Mouse (Mus musculus) bone marrow macrophage, adult 2 months (primary cell): ENCODE data around the gene Tlr13. TPM values are rescaled to one million over a fixed set of nuclear protein-coding genes. Genes with fewer than 3 reads are reported as not detected.

Experiments used
- H3K27ac ChIP-seq: 2 replicates; pipeline ENCODE4 v1.5.1; 2012; ENCODE audit warnings: low read depth, low read length; ENCODE audit not compliant: insufficient read depth
- H3K4me1 ChIP-seq: 2 replicates; pipeline ENCODE4 v1.6.1; 2012; ENCODE audit warnings: low read length; ENCODE audit not compliant: control insufficient read depth, insufficient read depth
- H3K4me3 ChIP-seq: 2 replicates; pipeline ENCODE4 v1.5.1; 2012; ENCODE audit warnings: mild to moderate bottlenecking, low read length, moderate library complexity; ENCODE audit not compliant: insufficient read depth
- CTCF ChIP-seq: IDR thresholded peaks from 2 replicates; pipeline ENCODE4 v1.5.1; 2012; ENCODE audit warnings: low read depth, mild to moderate bottlenecking, low read length, moderate library complexity
- POLR2A ChIP-seq: IDR thresholded peaks from 2 replicates; pipeline ENCODE4 v1.6.1; 2012; ENCODE audit warnings: mild to moderate bottlenecking, low read depth, low read length, borderline replicate concordance
- polyA plus RNA-seq: library from polyadenylated mRNA; stranded (reverse); fragments of >200 nt; gene quantifications from 2 replicates; pipeline ENCODE4 v1.2.4, GENCODE M21; 2012; ENCODE audit not compliant: missing spikeins, insufficient read depth, insufficient read length

Gene Tlr13
- polyA plus RNA-seq, 1 experiment: 181 TPM

- no peak overlapping the region for H3K4me3 ChIP-seq
- no peak for TF ChIP-seq POLR2A
- TF ChIP-seq CTCF: no peak
- no peak overlapping the region for H3K27ac ChIP-seq
- no peaks in the 10 kb centered on the region for H3K4me1 ChIP-seq
These were observed 66.1 kb downstream of the Tlr13 start for GRCm38 (mm10) chrX:106209100-106209499.

Other genes with a start within 250 kb of the Tlr13 start
- 116 and 123 TPM in 2 replicates for gene Atrx, start 213.8 kb upstream of the Tlr13 start, polyA plus RNA-seq
- gene Magt1, start 131.3 kb upstream of the Tlr13 start, polyA plus RNA-seq: 43.8 and 44.7 TPM in 2 replicates
- gene Cox7b, start 127.5 kb upstream of the Tlr13 start, polyA plus RNA-seq: 291 and 396 TPM in 2 replicates
- 15.6 and 20.3 TPM in 2 replicates for gene Atp7a, start 115.9 kb upstream of the Tlr13 start, polyA plus RNA-seq
- gene Pgk1, start 43.9 kb downstream of the Tlr13 start, polyA plus RNA-seq: 274 and 285 TPM in 2 replicates
- 3.1 and 3.3 TPM in 2 replicates for gene Taf9b, start 78.0 kb downstream of the Tlr13 start, polyA plus RNA-seq
- gene Fnd3c2, start 112.2 kb downstream of the Tlr13 start, polyA plus RNA-seq: not detected in 2 replicates